Mouse (Mus musculus): ENCODE data around the gene Ifi35. TPM values are rescaled to one million over a fixed set of nuclear protein-coding genes. Genes with fewer than 3 reads are reported as not detected.

The Ifi35 gene
- total and polyA plus RNA-seq, 2 experiments from 2014 or later: 5.1 to 5.2 TPM

DNA sequence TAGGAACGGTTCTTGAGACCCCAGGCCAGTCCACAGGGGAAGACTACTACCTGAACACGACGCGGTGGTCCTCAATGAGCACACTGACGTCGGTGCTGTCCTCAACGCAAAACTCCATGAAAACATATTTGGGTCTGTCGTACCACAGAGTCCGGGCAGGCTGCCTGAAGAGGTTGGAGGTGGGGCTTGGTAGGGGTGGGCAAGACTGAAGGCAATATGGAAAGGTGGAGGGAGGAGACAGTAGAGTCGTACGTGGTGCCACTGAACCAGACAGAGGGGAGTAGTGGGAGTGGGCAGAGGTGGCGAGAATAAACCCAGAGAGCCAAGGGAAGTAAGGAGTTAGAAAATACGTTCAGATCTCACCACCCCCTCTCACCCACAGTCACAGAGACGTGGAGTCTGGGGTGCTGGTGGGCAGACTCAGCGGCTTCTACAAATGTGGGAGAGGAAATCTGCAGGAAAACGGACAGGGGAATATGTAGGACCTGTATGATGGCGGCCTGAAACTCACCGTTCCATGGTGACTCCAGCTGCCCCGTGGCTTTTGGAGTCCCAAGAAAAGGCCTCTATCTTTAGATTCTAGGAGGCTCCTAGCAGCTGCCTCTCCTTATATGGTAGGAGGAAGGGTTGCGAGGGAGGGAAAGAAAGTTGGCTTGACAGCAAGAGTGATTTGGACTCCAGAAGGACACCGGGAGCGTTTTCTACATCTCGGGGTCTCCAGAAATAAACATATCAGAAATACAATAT lies 23.9 kb upstream of the Ifi35 start, which contains the start of gene Gm27029:
Gm27029 (minus strand) TSS at position 692 of the 747 bp plus-strand sequence.
- no peak for DNase-seq
- H3K9ac ChIP-seq: peak within 1 kb of the TSS; percentile 75
- peak within 1 kb of the TSS; percentile 74 for H3K4me3 ChIP-seq (ENCODE audit: low read depth, low read length)
- no peak; the same call in 1 of the 2 replicates for ATAC-seq
- H3K36me3 ChIP-seq (ENCODE audit: insufficient read depth): peaks cover 2% of the 10 kb centered on the region; the same call in 1 of the 2 replicates
- peak within 1 kb of the TSS; percentile 76 for H3K4me2 ChIP-seq (ENCODE audit: low read depth)
- TF ChIP-seq CTCF (IDR thresholded peaks at IDR 0.05; ENCODE audit: low read depth): no peak
- no peaks in the 10 kb centered on the region for H3K27me3 ChIP-seq (ENCODE audit: insufficient read depth, low read length)
- peak within 1 kb of the TSS; percentile 75 for H3K27ac ChIP-seq (ENCODE audit: low read depth, low read length)
- WGBS: 7% methylated on average over 23 of the region's 23 CpGs
- H3K9me3 ChIP-seq (ENCODE audit: low read length): no peaks in the 10 kb centered on the region
- H3K4me1 ChIP-seq (ENCODE audit: insufficient read depth): peaks cover 13% of the 10 kb centered on the region

DNA sequence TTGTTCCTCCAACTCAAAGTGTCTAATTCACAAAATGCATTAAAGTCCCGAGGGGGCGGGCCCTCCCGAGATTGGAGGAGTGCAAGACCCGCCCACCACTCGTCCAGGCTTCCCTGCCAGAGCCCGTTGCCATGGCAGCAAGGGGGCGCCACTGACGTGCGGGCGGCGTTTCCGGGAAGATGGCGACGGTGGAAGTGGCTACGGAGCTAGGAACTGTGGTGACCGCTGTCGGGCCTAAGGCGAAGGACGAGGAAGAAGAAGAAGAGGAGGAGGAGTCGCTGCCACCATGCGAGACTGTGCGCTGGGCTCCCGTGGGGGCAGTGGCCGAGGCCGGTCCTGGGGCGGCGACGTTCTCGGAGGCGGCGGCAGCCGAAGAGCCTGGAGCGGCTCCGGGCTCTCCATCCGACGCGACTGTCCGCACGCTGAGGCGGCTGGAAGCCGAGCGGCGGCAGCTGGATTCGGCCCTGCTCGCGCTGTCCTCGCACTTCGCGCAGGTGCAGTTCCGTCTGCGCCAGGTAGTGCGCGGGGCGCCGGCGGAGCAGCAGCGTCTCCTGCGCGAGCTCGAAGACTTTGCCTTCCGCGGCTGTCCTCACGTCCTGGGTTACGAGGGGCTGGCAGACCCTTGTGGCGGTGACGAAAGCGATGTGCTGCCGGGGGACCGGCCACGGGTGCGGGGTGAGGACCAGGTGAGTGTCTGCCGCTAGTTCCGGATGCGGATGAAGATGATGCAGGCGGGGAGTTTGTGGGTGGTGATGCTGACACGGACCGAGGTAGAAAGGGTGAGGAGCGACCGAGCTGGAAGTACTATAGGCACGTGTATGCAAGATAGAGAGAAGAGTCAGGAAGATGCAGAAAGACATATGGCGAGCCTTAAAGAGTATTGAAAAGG lies 23.0 kb upstream of the Ifi35 start, which contains the start of the genes Rundc1 and Ptges3l:
Rundc1 (plus strand) TSS at position 161 of the 889 bp plus-strand sequence.
Ptges3l (minus strand) TSS at position 409 of the 889 bp plus-strand sequence.
- peak within 1 kb of the TSS; percentile 74 for H3K4me3 ChIP-seq (ENCODE audit: low read depth, low read length)
- WGBS: 1% methylated on average over 77 of the region's 81 CpGs
- peaks cover 13% of the 10 kb centered on the region for H3K4me1 ChIP-seq (ENCODE audit: insufficient read depth)
- peak within 1 kb of the TSS; percentile 75 for H3K27ac ChIP-seq (ENCODE audit: low read depth, low read length)
- peaks cover 9% of the 10 kb centered on the region for H3K36me3 ChIP-seq (ENCODE audit: insufficient read depth)
- peak; percentile 98 for DNase-seq
- no peaks in the 10 kb centered on the region for H3K27me3 ChIP-seq (ENCODE audit: insufficient read depth, low read length)
- no peaks in the 10 kb centered on the region for H3K9me3 ChIP-seq (ENCODE audit: low read length)
- H3K4me2 ChIP-seq (ENCODE audit: low read depth): peak within 1 kb of the TSS; percentile 76
- H3K9ac ChIP-seq: peak within 1 kb of the TSS; percentile 75
- peak; percentile 97 for ATAC-seq
- TF ChIP-seq CTCF (IDR thresholded peaks at IDR 0.05; ENCODE audit: low read depth): peak; percentile 70

GRCm38 (mm10) chr11:101426165-101426564 lies 22.0 kb upstream of the Ifi35 start:
- Histone ChIP-seq H3K4me2 (ENCODE audit: low read depth) (peak overlapping the region; percentile 76), H3K4me3 (ENCODE audit: low read depth, low read length) (peak overlapping the region; percentile 74), H3K9ac (peak overlapping the region; percentile 75; the same call in 1 of the 2 replicates), H3K27me3 (ENCODE audit: insufficient read depth, low read length) (no peaks in the 10 kb centered on the region), H3K4me1 (ENCODE audit: insufficient read depth) (peaks cover 13% of the 10 kb centered on the region), H3K36me3 (ENCODE audit: insufficient read depth) (peaks cover 19% of the 10 kb centered on the region), H3K9me3 (ENCODE audit: low read length) (no peaks in the 10 kb centered on the region), H3K27ac (ENCODE audit: low read depth, low read length) (no peak overlapping the region)
- ATAC-seq (no peak), DNase-seq (no peak)
- WGBS: 67% methylated on average over 8 of the region's 8 CpGs
- TF ChIP-seq CTCF (IDR thresholded peaks at IDR 0.05; ENCODE audit: low read depth): no peak

- Histone ChIP-seq H3K4me2 (ENCODE audit: low read depth) (no peak overlapping the region), H3K9me3 (ENCODE audit: low read length) (no peaks in the 10 kb centered on the region), H3K36me3 (ENCODE audit: insufficient read depth) (peaks cover 59% of the 10 kb centered on the region), H3K27ac (ENCODE audit: low read depth, low read length) (no peak overlapping the region), H3K27me3 (ENCODE audit: insufficient read depth, low read length) (no peaks in the 10 kb centered on the region), H3K4me3 (ENCODE audit: low read depth, low read length) (no peak overlapping the region), H3K9ac (no peak overlapping the region), H3K4me1 (ENCODE audit: insufficient read depth) (peaks cover 6% of the 10 kb centered on the region)
- ATAC-seq (no peak), DNase-seq (no peak)
- WGBS: 94% methylated on average over 9 of the region's 9 CpGs
- no peak for TF ChIP-seq CTCF (IDR thresholded peaks at IDR 0.05; ENCODE audit: low read depth)
Measured at GRCm38 (mm10) chr11:101431327-101431726, 16.9 kb upstream of the Ifi35 start.

- H3K27me3 ChIP-seq (ENCODE audit: insufficient read depth, low read length): no peaks in the 10 kb centered on the region
- TF ChIP-seq CTCF (IDR thresholded peaks at IDR 0.05; ENCODE audit: low read depth): no peak
- DNase-seq (no peak), ATAC-seq (no peak)
- H3K4me3 ChIP-seq (ENCODE audit: low read depth, low read length): no peak overlapping the region
- H3K4me1 ChIP-seq (ENCODE audit: insufficient read depth): no peaks in the 10 kb centered on the region
- H3K27ac ChIP-seq (ENCODE audit: low read depth, low read length): no peak overlapping the region
- 72% methylated on average over 13 of the region's 13 CpGs for WGBS
- H3K36me3 ChIP-seq (ENCODE audit: insufficient read depth): peaks cover 59% of the 10 kb centered on the region
- no peaks in the 10 kb centered on the region for H3K9me3 ChIP-seq (ENCODE audit: low read length)
- H3K9ac ChIP-seq: no peak overlapping the region
- no peak overlapping the region for H3K4me2 ChIP-seq (ENCODE audit: low read depth)
Measured at GRCm38 (mm10) chr11:101433396-101433795, 14.8 kb upstream of the Ifi35 start.

GRCm38 (mm10) chr11:101435831-101436230 lies 12.4 kb upstream of the Ifi35 start:
- H3K4me2 ChIP-seq (ENCODE audit: low read depth): no peak overlapping the region
- 87% methylated on average over 4 of the region's 4 CpGs for WGBS
- H3K4me3 ChIP-seq (ENCODE audit: low read depth, low read length): no peak overlapping the region
- H3K27ac ChIP-seq (ENCODE audit: low read depth, low read length): no peak overlapping the region
- no peaks in the 10 kb centered on the region for H3K9me3 ChIP-seq (ENCODE audit: low read length)
- TF ChIP-seq CTCF (IDR thresholded peaks at IDR 0.05; ENCODE audit: low read depth): no peak
- DNase-seq: no peak
- H3K4me1 ChIP-seq (ENCODE audit: insufficient read depth): no peaks in the 10 kb centered on the region
- peaks cover 44% of the 10 kb centered on the region for H3K36me3 ChIP-seq (ENCODE audit: insufficient read depth)
- no peak for ATAC-seq
- H3K9ac ChIP-seq: no peak overlapping the region
- H3K27me3 ChIP-seq (ENCODE audit: insufficient read depth, low read length): no peaks in the 10 kb centered on the region
